Mouse (Mus musculus) liver, adult 2 months (tissue): ENCODE measurements at regions not wholly inside any gene's neighbourhood (a gene's known extent, or its start where the extent isn't known, plus 50 kb on each side); places are given as distances from the start of the nearest gene placed in this dataset.

Experiments
- CTCF ChIP-seq: fragments of 200-500 bp; IDR thresholded peaks from 2 replicates; pipeline ENCODE4 v1.5.1; 2011; ENCODE audit warnings: low read depth, low read length, control low read depth
- POLR2A ChIP-seq: fragments of 200-500 bp; IDR thresholded peaks from 2 replicates; pipeline ENCODE4 v1.6.1; 2011; ENCODE audit warnings: low read length, control low read depth; ENCODE audit not compliant: insufficient read depth; ENCODE audit errors: extremely low read depth

GRCm38 (mm10) chr2:115250019-115250807 is 331.3 kb upstream of the BC052040 start:
- no peak for TF ChIP-seq CTCF
- no peak for TF ChIP-seq POLR2A
